Mouse (Mus musculus): ENCODE data around the gene Hmg20b. TPM values are rescaled to one million over a fixed set of nuclear protein-coding genes. Genes with fewer than 3 reads are reported as not detected.

The Hmg20b gene
- polyA plus RNA-seq, 2 experiments, result 92.9 to 135 TPM

GRCm38 (mm10) chr10:81329194-81329975, 20.9 kb downstream of the Hmg20b start:
- H3K27ac ChIP-seq (replicated peaks; ENCODE audit: low read depth, low read length), result peak overlapping the region; percentile 85
- ATAC-seq (ENCODE audit: low FRiP score, low read depth) (peak; percentile 82), DNase-seq (ENCODE audit: low spot score) (peak; percentile 82)
- no peaks in the 10 kb centered on the region for H3K9me3 ChIP-seq (ENCODE audit: control insufficient read depth, low read length)
- H3K4me1 ChIP-seq (ENCODE audit: control insufficient read depth, insufficient read depth, low read length), result peaks cover 23% of the 10 kb centered on the region
- TF ChIP-seq POLR2A (IDR thresholded peaks at IDR 0.05; ENCODE audit: borderline replicate concordance, extremely low read depth, insufficient read depth, insufficient read length), result no peak
- no peaks in the 10 kb centered on the region for H3K27me3 ChIP-seq (ENCODE audit: control insufficient read depth, insufficient read depth, low read length)
- H3K36me3 ChIP-seq (ENCODE audit: control insufficient read depth, insufficient read depth, low read length), result peaks cover 30% of the 10 kb centered on the region
- WGBS, result 48% methylated on average over 10 of the region's 10 CpGs
- peak overlapping the region; percentile 21 for H3K4me2 ChIP-seq (replicated peaks; ENCODE audit: low read depth, low read length, severe bottlenecking)
- H3K9ac ChIP-seq (ENCODE audit: low read depth, low read length, severe bottlenecking), result peak overlapping the region; percentile 40
- no peak overlapping the region for H3K4me3 ChIP-seq (replicated peaks; ENCODE audit: low read length)

- Histone ChIP-seq H3K9ac (ENCODE audit: low read depth, low read length, severe bottlenecking) (peak within 1 kb of the TSS; percentile 40), H3K36me3 (ENCODE audit: control insufficient read depth, insufficient read depth, low read length) (peaks cover 40% of the 10 kb centered on the region), H3K27me3 (ENCODE audit: control insufficient read depth, insufficient read depth, low read length) (no peaks in the 10 kb centered on the region), H3K4me3 (replicated peaks; ENCODE audit: low read length) (no peak within 1 kb of the TSS), H3K9me3 (ENCODE audit: control insufficient read depth, low read length) (no peaks in the 10 kb centered on the region), H3K4me1 (ENCODE audit: control insufficient read depth, insufficient read depth, low read length) (peaks cover 23% of the 10 kb centered on the region), H3K4me2 (replicated peaks; ENCODE audit: low read depth, low read length, severe bottlenecking) (peak within 1 kb of the TSS; percentile 21), H3K27ac (replicated peaks; ENCODE audit: low read depth, low read length) (peak within 1 kb of the TSS; percentile 85)
- 18% methylated on average over 10 of the region's 10 CpGs for WGBS
- DNase-seq (ENCODE audit: low spot score) (no peak), ATAC-seq (ENCODE audit: low FRiP score, low read depth) (no peak)
- TF ChIP-seq POLR2A (IDR thresholded peaks at IDR 0.05; ENCODE audit: borderline replicate concordance, extremely low read depth, insufficient read depth, insufficient read length), result no peak
Observed at GRCm38 (mm10) chr10:81328386-81328785, 21.9 kb downstream of the Hmg20b start, which contains the start of gene Tbxa2r. Gene Tbxa2r (plus strand): TSS chr10:81328731.

- DNase-seq (ENCODE audit: low spot score) (no peak), ATAC-seq (ENCODE audit: low FRiP score, low read depth) (no peak)
- peaks cover 23% of the 10 kb centered on the region for H3K4me1 ChIP-seq (ENCODE audit: control insufficient read depth, insufficient read depth, low read length)
- H3K27me3 ChIP-seq (ENCODE audit: control insufficient read depth, insufficient read depth, low read length), result no peaks in the 10 kb centered on the region
- 27% methylated on average over 2 of the region's 2 CpGs for WGBS
- no peak for TF ChIP-seq POLR2A (IDR thresholded peaks at IDR 0.05; ENCODE audit: borderline replicate concordance, extremely low read depth, insufficient read depth, insufficient read length)
- no peak overlapping the region for H3K4me3 ChIP-seq (replicated peaks; ENCODE audit: low read length)
- H3K27ac ChIP-seq (replicated peaks; ENCODE audit: low read depth, low read length), result no peak overlapping the region
- no peak overlapping the region for H3K4me2 ChIP-seq (replicated peaks; ENCODE audit: low read depth, low read length, severe bottlenecking)
- H3K9ac ChIP-seq (ENCODE audit: low read depth, low read length, severe bottlenecking), result no peak overlapping the region
- peaks cover 44% of the 10 kb centered on the region for H3K36me3 ChIP-seq (ENCODE audit: control insufficient read depth, insufficient read depth, low read length)
- no peaks in the 10 kb centered on the region for H3K9me3 ChIP-seq (ENCODE audit: control insufficient read depth, low read length)
Observed at GRCm38 (mm10) chr10:81327959-81328358, 22.3 kb downstream of the Hmg20b start.

- Histone ChIP-seq H3K27ac (replicated peaks; ENCODE audit: low read depth, low read length) (no peak overlapping the region), H3K4me1 (ENCODE audit: control insufficient read depth, insufficient read depth, low read length) (peaks cover 25% of the 10 kb centered on the region), H3K9ac (ENCODE audit: low read depth, low read length, severe bottlenecking) (no peak overlapping the region), H3K9me3 (ENCODE audit: control insufficient read depth, low read length) (no peaks in the 10 kb centered on the region), H3K4me3 (replicated peaks; ENCODE audit: low read length) (no peak overlapping the region), H3K27me3 (ENCODE audit: control insufficient read depth, insufficient read depth, low read length) (no peaks in the 10 kb centered on the region), H3K4me2 (replicated peaks; ENCODE audit: low read depth, low read length, severe bottlenecking) (no peak overlapping the region), H3K36me3 (ENCODE audit: control insufficient read depth, insufficient read depth, low read length) (peaks cover 50% of the 10 kb centered on the region)
- no peak for ATAC-seq (ENCODE audit: low FRiP score, low read depth)
- WGBS, result 76% methylated on average over 6 of the region's 6 CpGs
- TF ChIP-seq POLR2A (IDR thresholded peaks at IDR 0.05; ENCODE audit: borderline replicate concordance, extremely low read depth, insufficient read depth, insufficient read length), result no peak
- no peak for DNase-seq (ENCODE audit: low spot score)
Observed at GRCm38 (mm10) chr10:81326858-81327257, 23.4 kb downstream of the Hmg20b start.

DNA sequence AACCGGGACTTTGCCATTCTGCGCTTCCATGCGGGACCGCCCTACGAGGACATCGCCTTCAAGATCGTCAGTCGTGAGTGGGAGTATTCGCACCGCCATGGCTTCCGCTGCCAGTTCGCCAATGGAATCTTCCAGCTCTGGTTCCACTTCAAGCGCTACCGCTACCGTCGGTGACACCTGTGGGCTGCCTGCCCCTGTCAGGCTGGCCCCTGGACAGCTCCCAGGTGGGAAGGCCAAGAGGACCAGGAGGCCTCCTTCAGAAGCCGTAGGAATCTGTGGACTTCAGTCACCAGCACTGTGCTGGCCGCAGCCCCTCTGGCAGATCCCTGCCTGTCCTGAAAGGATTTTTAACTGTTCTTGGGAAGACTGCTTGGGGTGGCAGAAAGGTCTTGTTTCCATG, 24.5 kb downstream of the Hmg20b start:
- no peak for TF ChIP-seq POLR2A (IDR thresholded peaks at IDR 0.05; ENCODE audit: borderline replicate concordance, extremely low read depth, insufficient read depth, insufficient read length)
- Histone ChIP-seq H3K9ac (ENCODE audit: low read depth, low read length, severe bottlenecking) (no peak overlapping the region), H3K9me3 (ENCODE audit: control insufficient read depth, low read length) (no peaks in the 10 kb centered on the region), H3K4me1 (ENCODE audit: control insufficient read depth, insufficient read depth, low read length) (peaks cover 28% of the 10 kb centered on the region), H3K36me3 (ENCODE audit: control insufficient read depth, insufficient read depth, low read length) (peaks cover 50% of the 10 kb centered on the region), H3K27me3 (ENCODE audit: control insufficient read depth, insufficient read depth, low read length) (no peaks in the 10 kb centered on the region), H3K27ac (replicated peaks; ENCODE audit: low read depth, low read length) (no peak overlapping the region), H3K4me2 (replicated peaks; ENCODE audit: low read depth, low read length, severe bottlenecking) (no peak overlapping the region), H3K4me3 (replicated peaks; ENCODE audit: low read length) (no peak overlapping the region)
- 95% methylated on average over 18 of the region's 18 CpGs for WGBS
- ATAC-seq (ENCODE audit: low FRiP score, low read depth) (no peak), DNase-seq (ENCODE audit: low spot score) (no peak)

Data from limb, embryonic 14.5 days (tissue).